Mouse (Mus musculus) ES-Bruce4 (cell line): ENCODE results near the gene Pak3.

ENCODE experiments used
- CTCF ChIP-seq: IDR thresholded peaks from one replicate; pipeline ENCODE4 v1.8.1; 2011; ENCODE audit warnings: low read depth, low read length
- POLR2A ChIP-seq: IDR thresholded peaks from one replicate; pipeline ENCODE4 v1.8.1; 2011; ENCODE audit warnings: low read length; ENCODE audit not compliant: insufficient read depth

- TF ChIP-seq POLR2A (no peak), CTCF (peak; percentile 5)
Observed at GRCm38 (mm10) chrX:143482866-143483265, 35.5 kb upstream of the Pak3 start.
